Mouse (Mus musculus): ENCODE data around the gene Mchr1.

The Mchr1 gene

DNA sequence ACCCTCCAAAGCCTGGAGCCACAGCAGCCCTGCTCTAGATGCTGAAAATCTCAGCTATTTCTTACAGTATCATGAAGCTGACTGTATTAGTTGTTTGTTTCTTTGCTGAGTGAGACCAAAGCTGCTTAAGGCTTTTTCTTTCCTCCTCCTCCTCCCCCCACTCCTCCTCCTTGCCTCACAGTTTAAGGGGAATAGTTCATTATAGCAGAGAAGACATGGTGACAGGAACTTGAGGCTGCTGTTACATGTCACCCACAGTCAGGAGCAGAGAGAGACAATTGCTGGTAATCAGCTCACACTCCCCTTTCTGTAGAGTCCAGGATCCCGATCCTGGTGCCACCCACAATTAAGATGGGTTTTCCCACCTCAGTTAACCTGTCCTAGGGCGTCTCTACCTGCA lies 38.1 kb downstream of the Mchr1 start:
- no peak for DNase-seq (ENCODE audit: low read depth, low spot score)

DNA sequence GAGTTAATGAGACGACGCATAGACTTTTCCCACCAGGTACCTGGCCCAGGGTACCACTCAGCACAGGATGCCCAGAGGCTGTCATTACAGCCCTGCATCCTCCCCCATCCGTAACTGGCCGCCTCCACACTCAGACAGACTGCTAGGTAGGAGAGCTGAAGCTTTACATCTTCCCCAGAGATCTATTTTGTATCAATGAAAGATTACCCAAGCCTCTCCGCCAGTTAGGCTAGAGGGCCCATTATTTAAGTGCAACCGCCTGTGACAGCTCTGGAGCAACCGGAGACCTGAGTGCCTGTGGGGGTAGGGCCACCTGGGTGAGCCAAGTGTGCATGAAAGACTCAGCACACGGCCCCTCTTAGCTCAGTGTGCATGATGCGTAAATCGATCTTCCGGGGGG lies 42.6 kb downstream of the Mchr1 start:
- DNase-seq (ENCODE audit: low read depth, low spot score) = no peak

GRCm38 (mm10) chr15:81278699-81279098 lies 43.4 kb downstream of the Mchr1 start:
- no peak for DNase-seq (ENCODE audit: low read depth, low spot score)

GRCm38 (mm10) chr15:81284121-81284734 lies 48.9 kb downstream of the Mchr1 start:
- DNase-seq (ENCODE audit: low read depth, low spot score) = no peak
